Mouse (Mus musculus) bone marrow macrophage, adult 2 months (primary cell): Measurements from ENCODE around the gene Copg1.

ENCODE experiments used
- CTCF ChIP-seq: IDR thresholded peaks from 2 replicates; pipeline ENCODE4 v1.5.1; 2012; ENCODE audit warnings: low read depth, mild to moderate bottlenecking, low read length, moderate library complexity
- POLR2A ChIP-seq: IDR thresholded peaks from 2 replicates; pipeline ENCODE4 v1.6.1; 2012; ENCODE audit warnings: mild to moderate bottlenecking, low read depth, low read length, borderline replicate concordance

- TF ChIP-seq POLR2A (peak; percentile 76), CTCF (no peak)
Observed at GRCm38 (mm10) chr6:87838551-87839197, 48.9 kb upstream of the Copg1 start, which contains the start of gene Isy1.
